Mouse (Mus musculus): ENCODE measurements around the gene Egfl8. TPM values are rescaled to one million over a fixed set of nuclear protein-coding genes. Genes with fewer than 3 reads are reported as not detected.

Egfl8 gene
- total RNA-seq (2023): 4.7 TPM

GRCm38 (mm10) chr17:34615871-34616270 lies at the start of gene Egfl8:
TSS of gene Egfl8 (minus strand) at chr17:34615971.

GRCm38 (mm10) chr17:34646906-34647787 lies 31.4 kb upstream of the Egfl8 start, which contains the start of gene Atf6b:
TSS of gene Atf6b (plus strand) at chr17:34647146.

GRCm38 (mm10) chr17:34644608-34645007 lies 28.8 kb upstream of the Egfl8 start, which contains the start of gene Fkbpl:
TSS of gene Fkbpl (plus strand) at chr17:34644764.

GRCm38 (mm10) chr17:34629221-34629751 lies 13.5 kb upstream of the Egfl8 start, which contains the start of gene Prrt1:
TSS of gene Prrt1 (plus strand) at chr17:34629533.

GRCm38 (mm10) chr17:34627943-34628643 lies 12.3 kb upstream of the Egfl8 start, which contains the start of gene Ppt2:
TSS of gene Ppt2 (minus strand) at chr17:34628510.

GRCm38 (mm10) chr17:34604061-34604508 lies 11.7 kb downstream of the Egfl8 start, which contains the start of gene Agpat1:
TSS of gene Agpat1 (plus strand) at chr17:34604262.

GRCm38 (mm10) chr17:34603375-34604060 lies 12.3 kb downstream of the Egfl8 start, which contains the start of gene Rnf5:
TSS of gene Rnf5 (minus strand) at chr17:34603690.

GRCm38 (mm10) chr17:34597566-34598095 lies 18.1 kb downstream of the Egfl8 start, which contains the start of gene Ager:
TSS of gene Ager (plus strand) at chr17:34597862.

GRCm38 (mm10) chr17:34591029-34591993 lies 24.5 kb downstream of the Egfl8 start, which contains the start of gene Pbx2:
TSS of gene Pbx2 (plus strand) at chr17:34591266.

GRCm38 (mm10) chr17:34589681-34590101 lies 26.1 kb downstream of the Egfl8 start, which contains the start of gene Gpsm3:
TSS of gene Gpsm3 (plus strand) at chr17:34589806.

GRCm38 (mm10) chr17:34564003-34564421 lies 51.8 kb downstream of the Egfl8 start, which contains the start of gene Notch4:
TSS of gene Notch4 (plus strand) at chr17:34564268.

Other genes with a start within 250 kb of the Egfl8 start
- gene Btnl1, start 238.8 kb downstream of the Egfl8 start, total RNA-seq (2023): not detected
- 1.2 TPM for gene BC051142, start 217.2 kb downstream of the Egfl8 start, total RNA-seq (2023)
- gene Btnl4, start 138.7 kb downstream of the Egfl8 start, total RNA-seq (2023): not detected
- not detected for gene Btnl6, start 98.6 kb downstream of the Egfl8 start, total RNA-seq (2023)
- gene Notch4, start 51.7 kb downstream of the Egfl8 start, total RNA-seq (2023): 1.6 TPM
- gene Gpsm3, start 26.2 kb downstream of the Egfl8 start, total RNA-seq (2023): 251 TPM
- gene Pbx2, start 24.7 kb downstream of the Egfl8 start, total RNA-seq (2023): 61.0 TPM
- gene Ager, start 18.1 kb downstream of the Egfl8 start, total RNA-seq (2023): 9.5 TPM
- 32.8 TPM for gene Rnf5, start 12.3 kb downstream of the Egfl8 start, total RNA-seq (2023)
- gene Agpat1, start 11.7 kb downstream of the Egfl8 start, total RNA-seq (2023): 49.9 TPM
- 26.0 TPM for gene Ppt2, start 12.5 kb upstream of the Egfl8 start, total RNA-seq (2023)
- 7.4 TPM for gene Prrt1, start 13.6 kb upstream of the Egfl8 start, total RNA-seq (2023)
- gene Fkbpl, start 28.8 kb upstream of the Egfl8 start, total RNA-seq (2023): 3.3 TPM
- gene Atf6b, start 31.2 kb upstream of the Egfl8 start, total RNA-seq (2023): 50.7 TPM
- 0.98 TPM for gene Tnxb, start 54.6 kb upstream of the Egfl8 start, total RNA-seq (2023)
- gene C4b, start 127.9 kb upstream of the Egfl8 start, total RNA-seq (2023): 4.4 TPM
- 0.33 TPM for gene Cyp21a1, start 188.6 kb upstream of the Egfl8 start, total RNA-seq (2023)
- gene Stk19, start 221.0 kb upstream of the Egfl8 start, total RNA-seq (2023): 51.0 TPM
- gene Dxo, start 221.0 kb upstream of the Egfl8 start, total RNA-seq (2023): 96.6 TPM
- gene Skiv2l, start 234.2 kb upstream of the Egfl8 start, total RNA-seq (2023): 117 TPM
- gene Nelfe, start 234.4 kb upstream of the Egfl8 start, total RNA-seq (2023): 27.3 TPM
- 2.4 TPM for gene Cfb, start 246.5 kb upstream of the Egfl8 start, total RNA-seq (2023)

All from CD4-positive naive resting alpha-beta T cell, adult 57 days (primary cell).